Mouse (Mus musculus) kidney, postnatal 4 days (tissue): ENCODE data around the gene Slc38a9.
A peak's percentile ranks its signal among the peaks of the same experiment; 100 is the strongest.

Source experiments
- DNase-seq, 2 experiments: peaks; one replicate each; pipeline ENCODE4 v3.0.0; 2021; ENCODE audit warnings: mixed read lengths in 2 of 2

The Slc38a9 gene

DNA sequence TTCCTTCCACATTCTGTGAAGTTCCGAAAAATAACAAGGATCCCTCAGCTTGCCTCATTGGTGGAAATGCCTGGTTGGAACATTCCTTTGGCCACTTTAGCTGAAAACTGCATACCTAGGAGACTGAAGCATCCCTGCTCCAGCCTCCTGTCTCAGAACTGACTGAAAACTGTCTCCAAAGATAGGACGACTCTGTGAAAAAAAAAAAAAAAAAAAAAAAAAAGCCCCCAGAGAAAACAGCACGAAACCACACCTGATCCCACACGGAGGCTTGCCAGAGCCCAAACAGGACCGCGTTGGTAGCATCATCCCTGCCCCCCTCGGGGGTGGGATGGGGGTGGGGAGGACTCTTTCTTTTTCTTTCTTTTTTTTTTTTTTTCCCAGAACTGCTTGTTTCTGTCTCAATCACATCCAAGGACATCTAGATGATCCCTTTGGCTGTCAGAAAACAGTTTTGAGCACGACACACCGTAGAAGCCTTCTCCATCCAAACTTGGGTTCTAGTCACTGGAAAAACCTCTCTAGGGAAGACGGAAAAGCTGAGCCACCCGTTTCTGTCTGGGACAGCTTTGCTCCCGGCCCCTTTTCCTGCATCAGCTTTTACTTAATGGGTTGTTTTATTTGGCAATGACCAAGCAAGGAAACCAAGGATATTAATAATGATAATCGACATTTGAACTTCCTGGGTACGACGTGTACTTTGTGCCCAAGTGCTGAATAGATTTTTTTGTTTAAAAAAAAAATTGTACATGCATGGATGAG lies 111.1 kb downstream of the Slc38a9 start:
- peak in 1 of 2 experiments; percentile 25 for DNase-seq

DNA sequence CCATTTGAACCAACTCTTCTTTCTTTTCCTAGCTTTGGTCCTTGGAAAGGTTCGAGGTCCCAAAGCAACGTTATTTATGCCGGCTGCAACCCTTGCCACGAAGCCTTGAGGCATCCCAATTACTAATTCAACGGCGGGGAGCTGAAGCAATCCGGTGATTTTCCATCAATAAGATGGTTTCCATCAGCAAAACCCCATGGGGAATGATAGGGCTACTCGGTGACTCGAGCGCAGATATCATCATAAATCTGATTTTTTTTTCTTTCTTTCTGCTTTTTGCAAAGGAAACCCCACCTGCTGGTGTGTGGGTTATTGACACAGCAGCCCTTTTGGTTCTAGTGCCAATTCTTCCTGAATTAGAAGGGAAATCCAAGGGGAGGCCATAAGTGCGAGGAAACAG lies 111.7 kb downstream of the Slc38a9 start:
- peak in 1 of 2 experiments; percentile 15 for DNase-seq

DNA sequence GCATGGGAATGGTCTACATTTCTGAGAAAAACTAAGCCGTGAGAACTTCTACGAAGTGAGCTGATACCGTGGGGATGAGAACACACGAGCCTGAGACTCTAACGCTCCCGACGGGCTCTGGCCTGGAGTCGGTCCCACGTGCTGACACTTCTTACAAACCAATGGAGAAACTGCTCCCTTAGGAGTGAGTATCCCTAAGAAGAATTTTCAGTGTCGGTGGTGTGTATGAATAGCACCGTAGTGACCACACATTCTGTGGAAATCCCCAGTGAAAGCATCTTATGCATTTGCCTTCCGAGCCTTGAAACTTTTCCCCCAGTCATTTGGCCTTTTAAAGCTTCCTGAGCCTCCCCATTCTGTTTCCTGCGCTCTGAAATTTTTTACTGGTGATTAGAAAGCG lies 112.3 kb downstream of the Slc38a9 start:
- no peak for DNase-seq

DNA sequence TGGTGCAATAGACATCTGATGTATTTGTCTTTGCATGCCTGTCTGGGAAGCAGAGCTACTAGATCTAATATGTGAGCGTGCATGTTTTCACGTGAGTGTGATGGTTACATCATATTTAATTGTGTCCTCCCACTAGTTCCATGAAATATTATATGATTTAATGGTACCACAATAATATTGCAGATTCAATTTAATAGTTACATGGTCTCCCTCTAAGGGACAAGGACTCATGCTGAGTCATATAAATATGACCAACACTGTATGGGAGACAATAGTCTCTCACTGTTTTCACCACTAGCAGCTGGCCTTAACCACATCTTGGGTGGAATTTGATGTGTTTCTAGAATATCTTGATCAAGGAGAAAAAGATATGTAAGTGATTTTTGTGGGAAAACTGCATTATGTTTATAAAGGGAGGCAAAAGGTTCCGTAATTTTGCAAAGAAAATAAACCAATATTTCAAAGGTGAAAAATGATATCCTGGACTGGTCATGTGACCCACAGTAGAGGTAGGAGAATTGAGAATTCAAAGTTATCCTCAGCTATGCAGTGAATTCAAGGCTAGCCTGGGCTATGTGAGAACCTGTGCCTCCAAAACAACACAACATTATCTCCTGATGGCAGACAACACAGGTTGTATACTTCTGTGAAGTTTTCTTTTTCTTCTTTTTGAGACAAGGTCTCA lies 113.6 kb downstream of the Slc38a9 start:
- no peak for DNase-seq

DNA sequence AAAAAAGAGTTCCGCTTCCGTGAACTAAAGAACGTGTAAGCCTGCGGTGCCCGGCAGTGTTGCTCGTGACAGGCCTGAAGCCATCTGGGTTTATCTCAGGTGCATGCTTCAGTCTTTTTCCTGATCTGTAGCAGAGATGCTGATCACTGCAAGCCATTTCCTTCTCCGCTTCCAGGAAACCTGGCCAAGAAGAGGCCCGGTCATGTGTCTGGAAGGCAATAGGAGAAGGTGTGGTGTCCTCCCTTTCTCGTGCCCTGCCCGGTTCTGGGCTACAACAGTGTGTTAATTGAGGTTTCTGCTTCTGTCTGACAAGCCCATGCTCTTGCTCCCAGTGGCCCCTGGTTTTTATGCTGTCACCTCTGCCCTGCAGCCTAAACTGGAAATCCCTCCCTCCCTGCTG lies 115.3 kb downstream of the Slc38a9 start:
- DNase-seq: no peak

DNA sequence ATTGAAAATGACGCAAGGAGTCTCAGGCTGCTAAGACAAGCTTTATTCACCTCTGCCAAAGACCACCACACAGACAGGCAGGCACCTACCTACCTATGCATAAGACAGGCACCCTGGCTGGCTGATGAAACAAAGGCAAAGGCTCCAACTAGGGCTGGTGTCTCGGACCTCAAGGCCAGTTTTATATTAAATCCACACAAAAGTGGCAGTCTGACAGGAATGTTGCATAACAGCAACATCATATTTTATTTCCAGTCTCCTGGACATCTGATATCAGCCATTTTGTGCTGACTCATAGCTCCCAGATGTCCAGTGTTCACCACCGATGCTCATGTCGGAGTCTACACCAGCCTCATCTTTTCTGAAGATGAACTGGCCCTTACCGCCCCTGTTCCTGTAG lies 117.9 kb downstream of the Slc38a9 start:
- DNase-seq: no peak

DNA sequence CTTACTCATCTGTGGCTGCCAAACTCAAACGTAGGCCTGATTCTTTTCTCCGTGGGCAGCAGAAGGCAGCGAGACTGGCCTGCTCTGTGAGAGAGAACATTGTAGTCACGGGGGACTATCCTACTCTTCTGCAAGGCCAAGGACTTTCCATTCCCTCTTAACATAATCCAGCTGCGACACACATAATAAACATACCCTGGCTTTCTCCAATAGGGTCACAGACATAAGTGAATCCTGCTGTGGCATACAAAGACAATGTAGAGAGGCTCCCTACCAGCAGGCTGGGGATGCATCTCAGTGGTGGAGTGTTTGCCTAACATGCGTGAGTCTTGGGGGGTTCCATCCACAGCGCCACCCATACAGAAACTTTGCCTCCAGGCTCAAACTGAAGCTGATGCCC lies 124.8 kb downstream of the Slc38a9 start:
- DNase-seq: no peak

DNA sequence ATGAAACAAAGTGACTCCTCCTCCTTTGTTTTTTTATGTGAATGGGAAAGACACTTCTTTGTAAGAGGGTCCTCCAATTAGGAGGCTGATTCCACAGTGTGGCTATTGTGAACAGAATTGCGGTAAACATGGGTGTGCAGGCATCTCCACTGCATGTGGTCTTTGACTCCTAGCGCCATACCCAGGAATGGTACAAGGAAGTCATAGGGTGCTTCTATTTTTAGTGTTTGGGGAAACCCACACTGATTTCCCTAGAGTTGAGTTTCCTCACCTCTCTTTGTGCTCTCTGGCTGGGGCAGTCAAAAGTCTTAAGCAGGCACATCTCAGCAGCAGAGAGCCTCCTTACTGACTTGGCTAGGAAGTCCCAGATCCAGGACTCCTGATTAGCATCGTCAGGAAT lies 125.6 kb downstream of the Slc38a9 start:
- DNase-seq: no peak

- DNase-seq: no peak
Measured at GRCm38 (mm10) chr13:112786942-112787533, 126.5 kb downstream of the Slc38a9 start.
